Mouse (Mus musculus) olfactory bulb, adult 2 months (tissue): Measurements from ENCODE around the gene Prkn. TPM values are rescaled to one million over a fixed set of nuclear protein-coding genes. Genes with fewer than 3 reads are reported as not detected.

Experiments used
- H3K27ac ChIP-seq: fragments of 200-500 bp; 2 replicates; pipeline ENCODE4 v1.5.1; 2012; ENCODE audit warnings: low read depth, low read length; ENCODE audit not compliant: insufficient read depth
- H3K4me1 ChIP-seq: fragments of 200-500 bp; 2 replicates; pipeline ENCODE4 v1.6.1; 2012; ENCODE audit warnings: low read length; ENCODE audit not compliant: control insufficient read depth, insufficient read depth
- H3K4me3 ChIP-seq: fragments of 200-500 bp; 2 replicates; pipeline ENCODE4 v1.5.1; 2012; ENCODE audit warnings: mild to moderate bottlenecking, low read depth, low read length, moderate library complexity; ENCODE audit not compliant: insufficient read depth
- CTCF ChIP-seq: fragments of 200-500 bp; IDR thresholded peaks from 2 replicates; pipeline ENCODE4 v1.5.1; 2012; ENCODE audit warnings: low read depth, mild to moderate bottlenecking, low read length, moderate library complexity; ENCODE audit not compliant: insufficient read depth
- POLR2A ChIP-seq: fragments of 200-500 bp; IDR thresholded peaks from 2 replicates; pipeline ENCODE4 v1.6.1; 2012; ENCODE audit warnings: mild to moderate bottlenecking, low read depth, low read length, moderate library complexity; ENCODE audit not compliant: insufficient read depth
- WGBS: fragments of 180-500 bp; shearing (Covaris S2); methylation state at CpG from one replicate; pipeline ENCODE4 v1.1.7; 2018; 5-methylcytosine and 5-hydroxymethylcytosine counted together
- polyA plus RNA-seq: library from polyadenylated mRNA; stranded (reverse); fragments of >200 nt; gene quantifications from 2 replicates; pipeline ENCODE4 v1.2.4, GENCODE M21; 2012; ENCODE audit warnings: low replicate concordance; ENCODE audit not compliant: missing spikeins, insufficient read depth, insufficient read length

The Prkn gene
- polyA plus RNA-seq, 1 experiment, result not detected

DNA sequence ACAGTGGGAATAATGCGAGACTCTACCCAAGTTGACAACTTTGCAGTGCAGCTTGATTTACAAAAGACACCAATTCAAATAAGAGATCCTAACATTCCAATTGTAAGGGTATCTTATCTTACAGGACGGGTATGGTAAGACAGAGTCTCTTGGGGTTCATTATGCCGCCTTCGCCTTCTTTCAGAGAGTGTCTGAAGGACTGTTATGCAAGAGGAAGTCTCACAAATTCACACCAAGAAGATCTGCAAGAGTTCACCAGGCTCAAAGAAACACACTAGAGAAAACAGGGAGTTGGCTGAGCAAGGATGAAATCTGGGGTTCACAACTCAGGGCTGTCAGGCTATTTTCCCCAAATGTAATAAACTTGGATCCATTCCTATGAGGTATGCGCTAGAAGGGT lies 1242.0 kb downstream of the Prkn start:
- WGBS, result 84% methylated on average over 5 of the region's 5 CpGs
- TF ChIP-seq CTCF, result no peak
- TF ChIP-seq POLR2A, result no peak
- no peak overlapping the region for H3K4me3 ChIP-seq
- H3K27ac ChIP-seq, result no peak overlapping the region
- peaks cover 2% of the 10 kb centered on the region; the same call in 1 of the 2 replicates for H3K4me1 ChIP-seq

DNA sequence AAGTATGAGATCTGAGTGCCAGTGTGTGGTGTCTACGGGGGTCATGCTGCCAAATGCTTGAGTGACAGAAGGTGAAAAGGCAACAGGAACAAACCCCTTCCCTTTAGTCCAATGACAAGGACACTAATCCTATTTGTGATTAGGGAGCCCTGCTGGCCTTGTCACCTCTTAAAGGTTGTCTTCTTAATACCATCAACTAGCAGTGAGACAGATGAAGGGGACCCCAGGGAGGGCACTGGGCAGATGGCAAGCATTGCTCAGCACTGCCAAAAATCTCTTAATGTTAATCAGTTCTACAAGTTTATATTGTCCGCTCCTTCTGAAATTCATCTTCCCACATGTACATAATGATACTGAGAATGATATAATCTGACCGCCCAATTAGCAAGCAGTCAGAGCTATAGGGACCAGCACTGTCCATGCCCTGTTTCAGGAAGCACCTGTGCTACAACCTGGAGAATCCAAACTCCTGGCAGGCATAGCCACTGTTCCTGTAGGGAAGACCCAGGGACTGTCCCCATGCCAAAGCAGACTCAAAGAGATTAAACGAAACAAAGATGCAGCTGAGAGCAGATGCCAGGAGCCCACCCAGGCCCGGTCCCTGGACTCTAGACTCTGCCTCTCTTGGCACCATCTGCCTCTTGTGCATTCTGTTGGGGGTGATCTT lies 1250.2 kb downstream of the Prkn start:
- Histone ChIP-seq H3K27ac (no peak overlapping the region), H3K4me1 (peaks cover 7% of the 10 kb centered on the region), H3K4me3 (no peak overlapping the region)
- WGBS, result 68% methylated on average over 5 of the region's 5 CpGs
- TF ChIP-seq POLR2A (no peak), CTCF (no peak)

DNA sequence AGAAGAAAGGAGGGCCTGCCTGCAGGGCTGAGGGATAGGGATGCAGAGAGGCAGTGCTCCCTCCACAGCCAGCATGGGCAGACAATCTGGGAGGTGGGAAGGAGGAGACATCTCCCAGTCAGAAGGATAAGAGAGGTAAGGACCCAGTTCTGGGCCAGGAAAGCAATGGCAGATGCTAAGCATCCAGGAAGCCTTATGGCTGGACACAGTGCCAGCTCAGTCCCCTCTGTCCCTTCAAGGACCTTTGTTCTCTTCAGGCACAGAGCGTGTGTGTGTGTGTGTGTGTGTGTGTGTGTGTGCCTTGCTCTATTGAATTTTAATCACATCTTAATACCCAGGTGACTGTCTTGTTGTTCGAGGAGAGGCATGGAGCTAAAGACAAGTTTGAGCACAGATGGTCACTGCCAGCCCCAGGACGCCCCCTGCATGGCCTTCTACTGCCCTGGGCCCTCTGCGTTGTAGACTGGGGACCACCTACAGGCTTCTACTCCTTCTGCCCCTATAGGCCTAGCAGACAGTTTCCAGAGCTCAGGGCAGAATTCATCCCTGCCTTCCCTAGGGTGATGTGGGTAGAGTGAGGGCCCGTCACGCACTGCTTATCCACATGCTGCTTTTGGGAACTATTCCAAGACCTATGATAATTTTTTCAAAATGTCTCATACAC lies 1252.8 kb downstream of the Prkn start:
- no peak for TF ChIP-seq POLR2A
- TF ChIP-seq CTCF, result no peak
- 92% methylated on average over 6 of the region's 6 CpGs for WGBS
- no peak overlapping the region for H3K27ac ChIP-seq
- peaks cover 7% of the 10 kb centered on the region for H3K4me1 ChIP-seq
- no peak overlapping the region for H3K4me3 ChIP-seq

DNA sequence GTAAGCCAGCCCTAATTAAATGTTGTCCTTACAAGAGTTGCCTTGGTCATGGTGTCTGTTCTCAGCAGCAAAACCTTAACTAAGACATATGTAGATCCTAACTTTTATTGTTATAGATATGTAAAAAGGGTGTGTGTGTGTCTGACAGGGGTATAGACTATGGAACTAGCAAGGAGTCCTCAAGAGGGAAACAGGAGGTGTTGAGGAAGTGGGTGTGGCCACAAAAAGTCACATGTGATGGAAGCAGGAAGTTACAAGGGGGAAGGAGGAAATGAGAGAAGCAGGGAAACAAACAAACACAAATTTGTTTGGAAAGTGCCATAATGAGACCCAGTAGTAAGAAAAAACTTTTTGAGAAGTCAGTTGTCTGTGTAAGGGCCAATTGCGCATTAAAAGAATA lies 1253.8 kb downstream of the Prkn start:
- 100% methylated on average over 1 of the region's 1 CpGs for WGBS
- no peak overlapping the region for H3K4me3 ChIP-seq

DNA sequence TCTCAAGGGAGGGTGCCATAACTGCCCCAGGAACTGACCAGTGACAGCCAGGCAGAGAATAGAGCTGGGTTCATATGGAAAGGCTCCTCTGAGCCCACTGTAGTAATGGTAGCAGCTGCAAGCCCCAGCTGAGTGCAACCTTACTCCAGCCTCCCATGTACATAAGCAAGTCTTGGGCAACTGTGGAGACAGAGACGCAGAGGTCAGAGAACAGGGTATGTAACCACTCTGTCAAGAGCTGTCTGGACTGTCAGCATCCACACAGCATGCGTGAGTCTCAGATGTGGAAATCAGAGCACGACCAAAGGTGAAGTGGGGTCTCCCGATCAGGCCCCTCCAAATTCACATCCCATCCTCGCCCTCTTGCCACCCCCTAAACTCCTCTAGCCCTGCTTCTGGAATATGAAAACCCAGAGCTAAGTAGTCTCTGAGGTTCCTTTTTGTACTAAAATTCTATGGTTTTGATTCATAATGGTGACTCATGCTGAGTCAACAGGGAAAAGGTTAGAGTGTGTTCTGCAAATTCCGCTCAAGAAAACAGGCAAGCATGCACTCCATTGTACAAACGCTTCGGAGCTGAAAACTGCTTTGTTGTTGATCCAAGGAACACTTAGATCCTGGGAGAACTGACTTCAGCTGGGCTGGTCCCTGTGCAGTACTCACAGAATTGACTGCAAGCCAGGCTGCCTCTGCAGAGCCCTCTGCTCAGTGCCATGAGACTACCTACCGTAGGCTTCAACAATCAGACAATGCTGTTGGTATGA lies 1254.8 kb downstream of the Prkn start:
- 47% methylated on average over 9 of the region's 9 CpGs for WGBS
- TF ChIP-seq CTCF, result no peak
- peak overlapping the region; percentile 47 for H3K27ac ChIP-seq
- H3K4me1 ChIP-seq, result peaks cover 4% of the 10 kb centered on the region
- no peak overlapping the region for H3K4me3 ChIP-seq

More for the DNA sequence above, 1253.8 kb downstream of the Prkn start:
- TF ChIP-seq POLR2A, result no peak
- no peak for TF ChIP-seq CTCF
- H3K4me1 ChIP-seq, result peaks cover 4% of the 10 kb centered on the region
- no peak overlapping the region for H3K27ac ChIP-seq

DNA sequence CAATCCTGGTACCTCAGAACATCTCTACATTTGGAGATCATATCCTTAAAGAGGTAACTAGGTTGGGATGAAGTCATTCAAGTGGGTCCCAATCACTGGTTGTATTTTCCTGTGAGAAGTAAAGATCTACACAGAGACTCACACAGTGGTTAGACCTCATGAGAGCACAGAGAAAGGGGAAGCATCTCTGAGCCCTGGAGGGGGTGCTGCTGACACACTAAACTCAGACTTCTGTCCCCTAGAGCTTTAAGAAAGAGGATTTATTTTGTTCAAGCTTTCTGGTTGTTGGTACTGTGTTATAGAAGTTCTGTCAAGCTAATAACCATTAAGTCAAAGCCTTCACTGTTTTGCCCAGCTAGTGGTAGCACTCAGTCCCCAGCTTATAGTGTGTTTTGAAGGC lies 1259.2 kb downstream of the Prkn start:
- Histone ChIP-seq H3K4me1 (peaks cover 4% of the 10 kb centered on the region), H3K4me3 (no peak overlapping the region), H3K27ac (no peak overlapping the region)
- TF ChIP-seq POLR2A (no peak), CTCF (no peak)

DNA sequence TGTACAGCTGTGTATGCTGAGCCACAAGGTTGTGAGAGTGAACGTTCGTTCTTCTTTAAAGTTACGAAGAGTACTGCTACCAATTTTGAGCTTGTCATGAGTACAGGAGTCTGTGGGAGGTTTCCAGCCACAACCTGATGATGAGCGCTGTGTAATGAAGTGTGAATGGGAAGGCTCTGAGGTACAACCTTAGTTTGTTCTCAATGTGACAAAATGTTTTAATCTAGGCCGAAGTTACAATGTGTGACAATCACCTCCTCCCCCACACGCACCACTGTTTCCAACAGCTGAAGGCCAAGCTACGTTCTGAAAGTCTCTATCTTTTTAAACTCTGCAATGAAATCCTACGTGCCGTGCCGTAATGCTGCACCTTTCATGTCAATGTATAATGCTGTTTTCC lies 1262.1 kb downstream of the Prkn start:
- no peaks in the 10 kb centered on the region for H3K4me1 ChIP-seq
- H3K27ac ChIP-seq, result no peak overlapping the region
- TF ChIP-seq CTCF, result no peak
- TF ChIP-seq POLR2A, result no peak
- 88% methylated on average over 10 of the region's 10 CpGs for WGBS
- no peak overlapping the region for H3K4me3 ChIP-seq

DNA sequence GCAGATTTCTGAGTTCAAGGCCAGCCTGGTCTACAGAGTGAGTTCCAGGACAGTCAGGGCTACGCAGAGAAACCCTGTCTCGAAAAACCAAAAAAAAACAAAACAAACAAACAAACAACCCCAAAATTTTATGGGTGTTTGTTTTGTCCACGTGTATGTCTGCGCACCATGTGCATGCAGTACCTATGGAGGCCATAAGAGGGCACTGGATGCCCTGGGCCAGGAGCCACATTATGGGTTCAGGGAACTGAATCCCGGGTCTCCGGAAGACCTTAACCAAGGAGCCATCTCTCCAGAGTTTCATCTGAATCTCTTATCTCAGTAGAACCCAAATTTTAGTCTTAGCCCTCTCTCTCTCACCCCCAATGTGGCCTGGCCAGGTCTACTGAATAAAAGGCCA lies 1263.6 kb downstream of the Prkn start:
- WGBS, result 84% methylated on average over 6 of the region's 6 CpGs
- H3K4me1 ChIP-seq, result no peaks in the 10 kb centered on the region
- H3K4me3 ChIP-seq, result no peak overlapping the region
- no peak overlapping the region for H3K27ac ChIP-seq
- TF ChIP-seq POLR2A (no peak), CTCF (no peak)

DNA sequence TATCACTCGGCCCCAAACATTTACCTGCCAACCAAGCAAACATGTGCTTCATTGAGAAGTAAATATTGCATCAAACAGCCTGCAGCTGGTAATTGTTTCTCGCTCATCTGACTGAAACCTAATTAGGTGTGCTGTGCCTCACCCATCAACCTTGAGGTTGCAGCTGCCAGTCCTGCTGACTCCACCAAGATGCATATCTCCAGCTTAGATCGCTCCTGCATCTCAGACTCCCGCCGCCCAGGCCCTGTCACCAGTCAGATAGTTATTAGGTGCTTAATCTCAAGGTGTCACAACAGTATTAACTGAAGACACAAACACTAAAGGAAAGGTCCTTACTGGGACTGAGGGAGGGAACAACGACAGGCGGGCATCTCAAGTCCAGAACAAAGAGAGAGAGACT lies 1264.1 kb downstream of the Prkn start:
- TF ChIP-seq POLR2A (no peak), CTCF (no peak)
- Histone ChIP-seq H3K27ac (no peak overlapping the region), H3K4me1 (no peaks in the 10 kb centered on the region), H3K4me3 (no peak overlapping the region)
- WGBS, result 91% methylated on average over 7 of the region's 7 CpGs
